Mouse (Mus musculus) olfactory bulb, adult 2 months (tissue): ENCODE data around the gene L1cam. TPM values are rescaled to one million over a fixed set of nuclear protein-coding genes. Genes with fewer than 3 reads are reported as not detected.

Experiments
- H3K27ac ChIP-seq: fragments of 200-500 bp; 2 replicates; pipeline ENCODE4 v1.5.1; 2012; ENCODE audit warnings: low read depth, low read length; ENCODE audit not compliant: insufficient read depth
- H3K4me1 ChIP-seq: fragments of 200-500 bp; 2 replicates; pipeline ENCODE4 v1.6.1; 2012; ENCODE audit warnings: low read length; ENCODE audit not compliant: control insufficient read depth, insufficient read depth
- H3K4me3 ChIP-seq: fragments of 200-500 bp; 2 replicates; pipeline ENCODE4 v1.5.1; 2012; ENCODE audit warnings: mild to moderate bottlenecking, low read depth, low read length, moderate library complexity; ENCODE audit not compliant: insufficient read depth
- CTCF ChIP-seq: fragments of 200-500 bp; IDR thresholded peaks from 2 replicates; pipeline ENCODE4 v1.5.1; 2012; ENCODE audit warnings: low read depth, mild to moderate bottlenecking, low read length, moderate library complexity; ENCODE audit not compliant: insufficient read depth
- POLR2A ChIP-seq: fragments of 200-500 bp; IDR thresholded peaks from 2 replicates; pipeline ENCODE4 v1.6.1; 2012; ENCODE audit warnings: mild to moderate bottlenecking, low read depth, low read length, moderate library complexity; ENCODE audit not compliant: insufficient read depth
- whole genome bisulfite sequencing: fragments of 180-500 bp; shearing (Covaris S2); methylation state at CpG from one replicate; pipeline ENCODE4 v1.1.7; 2018; 5-methylcytosine and 5-hydroxymethylcytosine counted together
- polyA plus RNA-seq: library from polyadenylated mRNA; stranded (reverse); fragments of >200 nt; gene quantifications from 2 replicates; pipeline ENCODE4 v1.2.4, GENCODE M21; 2012; ENCODE audit warnings: low replicate concordance; ENCODE audit not compliant: missing spikeins, insufficient read depth, insufficient read length

The L1cam gene
- polyA plus RNA-seq, 1 experiment, result not detected

GRCm38 (mm10) chrX:73864692-73865091 lies 31.2 kb downstream of the L1cam start:
- WGBS, result 43% methylated on average over 3 of the region's 3 CpGs
- TF ChIP-seq CTCF (no peak), POLR2A (no peak)
- no peak overlapping the region for H3K4me3 ChIP-seq
- H3K4me1 ChIP-seq, result peaks cover 11% of the 10 kb centered on the region
- H3K27ac ChIP-seq, result no peak overlapping the region

- Histone ChIP-seq H3K4me1 (no peaks in the 10 kb centered on the region), H3K4me3 (no peak overlapping the region), H3K27ac (no peak overlapping the region)
- TF ChIP-seq CTCF (no peak), POLR2A (no peak)
- WGBS, result 75% methylated on average over 3 of the region's 3 CpGs
Measured at GRCm38 (mm10) chrX:73855087-73855408, 40.9 kb downstream of the L1cam start.

- H3K4me3 ChIP-seq, result no peak overlapping the region
- TF ChIP-seq POLR2A, result no peak
- no peak for TF ChIP-seq CTCF
- 81% methylated on average over 9 of the region's 9 CpGs for WGBS
- H3K4me1 ChIP-seq, result no peaks in the 10 kb centered on the region
- no peak overlapping the region for H3K27ac ChIP-seq
Measured at GRCm38 (mm10) chrX:73854326-73855086, 41.4 kb downstream of the L1cam start.

GRCm38 (mm10) chrX:73836691-73837090 lies 59.2 kb downstream of the L1cam start:
- 75% methylated on average over 3 of the region's 3 CpGs for WGBS
- Histone ChIP-seq H3K4me3 (no peak overlapping the region), H3K4me1 (no peaks in the 10 kb centered on the region), H3K27ac (no peak overlapping the region)
- TF ChIP-seq POLR2A (no peak), CTCF (no peak)

- Histone ChIP-seq H3K4me3 (no peak overlapping the region), H3K27ac (no peak overlapping the region), H3K4me1 (no peaks in the 10 kb centered on the region)
- 92% methylated on average over 1 of the region's 1 CpGs for WGBS
- TF ChIP-seq CTCF (no peak), POLR2A (no peak)
Measured at GRCm38 (mm10) chrX:73835731-73836130, 60.2 kb downstream of the L1cam start.

GRCm38 (mm10) chrX:73824185-73825151 lies 71.4 kb downstream of the L1cam start, which contains the start of gene Pdzd4:
TSS of gene Pdzd4 (minus strand) at chrX:73824969.
- 14% methylated on average over 84 of the region's 84 CpGs for WGBS
- H3K27ac ChIP-seq, result peak within 1 kb of the TSS; percentile 86
- H3K4me1 ChIP-seq, result peaks cover 4% of the 10 kb centered on the region; the same call in 1 of the 2 replicates
- TF ChIP-seq POLR2A (peak; percentile 75), CTCF (no peak)
- peak within 1 kb of the TSS; percentile 96 for H3K4me3 ChIP-seq

DNA sequence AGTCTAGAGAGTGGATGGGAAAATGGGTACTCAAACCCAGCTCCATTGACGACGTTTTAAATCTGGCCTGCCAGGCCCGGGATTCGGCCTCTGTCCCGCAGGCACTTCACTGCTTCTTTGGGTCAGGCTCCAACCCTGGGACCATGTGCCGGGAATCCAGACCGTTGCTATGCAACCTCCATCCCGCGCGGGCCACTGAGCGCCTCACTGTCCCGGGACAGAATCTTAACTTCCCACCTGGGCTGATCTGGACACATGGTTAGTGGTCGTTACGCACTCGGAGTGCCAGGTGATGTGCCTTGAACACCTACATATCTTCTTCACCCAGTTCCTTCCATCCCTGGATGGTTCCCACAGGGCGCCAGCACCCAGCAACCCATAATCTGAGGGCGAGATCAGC lies 72.2 kb downstream of the L1cam start:
- H3K4me1 ChIP-seq, result peaks cover 4% of the 10 kb centered on the region; the same call in 1 of the 2 replicates
- H3K4me3 ChIP-seq, result peak overlapping the region; percentile 96
- no peak overlapping the region for H3K27ac ChIP-seq
- 10% methylated on average over 17 of the region's 17 CpGs for WGBS
- TF ChIP-seq POLR2A (no peak), CTCF (no peak)

DNA sequence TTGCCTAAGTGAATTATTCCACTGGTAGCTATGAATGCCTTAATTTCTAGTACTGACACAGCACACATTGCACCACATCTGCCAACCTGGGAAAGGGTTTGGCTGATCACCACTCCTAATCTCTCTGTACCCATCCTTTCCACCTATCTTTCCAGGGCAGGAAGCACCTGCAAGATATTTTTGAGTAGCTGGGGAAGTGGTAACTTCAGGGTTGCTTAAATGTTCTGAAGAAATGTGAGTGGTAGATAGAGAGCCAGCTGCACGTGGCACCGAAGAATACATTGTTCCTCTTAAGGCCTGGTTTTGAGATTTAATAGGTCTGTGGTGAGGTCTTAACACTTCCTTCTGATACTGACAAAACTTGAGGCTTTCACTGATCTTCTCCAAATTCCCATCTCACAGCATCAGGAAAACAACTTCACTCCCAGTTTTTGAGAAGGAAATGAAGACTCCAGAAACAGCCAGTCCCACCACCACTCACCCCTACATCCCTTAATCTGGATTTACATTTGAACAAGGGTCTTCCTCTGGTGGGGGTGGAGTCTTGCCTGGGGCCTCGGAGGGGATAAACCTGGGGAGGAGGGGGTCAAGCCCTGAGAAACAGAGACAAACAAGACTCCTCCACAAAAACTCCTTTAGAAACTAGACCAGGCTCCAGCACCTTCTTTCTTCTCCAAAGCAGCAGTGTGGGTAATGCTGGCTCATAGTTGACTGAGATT lies 79.2 kb downstream of the L1cam start:
- Histone ChIP-seq H3K27ac (no peak overlapping the region), H3K4me3 (no peak overlapping the region), H3K4me1 (no peaks in the 10 kb centered on the region)
- WGBS, result 47% methylated on average over 3 of the region's 3 CpGs
- no peak for TF ChIP-seq POLR2A
- TF ChIP-seq CTCF, result no peak
